Mouse (Mus musculus) ovary, postnatal 10 days (tissue): ENCODE measurements around the gene B230118H07Rik.

Experiments used
- DNase-seq: peaks from one replicate; pipeline ENCODE4 v3.0.0; 2022; ENCODE audit warnings: low spot score

The B230118H07Rik gene

GRCm38 (mm10) chr2:101649114-101649671, at the start of gene B230118H07Rik, which contains the start of gene Rag1:
B230118H07Rik (minus strand) TSS chr2:101649532.
Rag1 (minus strand) TSS chr2:101649501.
- no peak for DNase-seq

GRCm38 (mm10) chr2:101695584-101695983, 46.3 kb upstream of the B230118H07Rik start:
- DNase-seq, result no peak

- DNase-seq, result no peak
Observed at GRCm38 (mm10) chr2:101693577-101694215, 44.4 kb upstream of the B230118H07Rik start.

GRCm38 (mm10) chr2:101693043-101693442, 43.7 kb upstream of the B230118H07Rik start:
- DNase-seq, result no peak

GRCm38 (mm10) chr2:101690252-101690827, 41.0 kb upstream of the B230118H07Rik start:
- DNase-seq, result no peak

GRCm38 (mm10) chr2:101688011-101688410, 38.7 kb upstream of the B230118H07Rik start:
- DNase-seq, result no peak

GRCm38 (mm10) chr2:101684421-101684820, 35.1 kb upstream of the B230118H07Rik start:
- DNase-seq, result no peak

GRCm38 (mm10) chr2:101679164-101679784, 29.9 kb upstream of the B230118H07Rik start:
- no peak for DNase-seq

- DNase-seq, result peak; percentile 62
Observed at GRCm38 (mm10) chr2:101678236-101679021, 29.1 kb upstream of the B230118H07Rik start, which contains the start of gene Traf6. Traf6 (plus strand) TSS chr2:101678429.

GRCm38 (mm10) chr2:101673547-101673946, 24.2 kb upstream of the B230118H07Rik start:
- DNase-seq, result no peak

- no peak for DNase-seq
Observed at GRCm38 (mm10) chr2:101668751-101669150, 19.4 kb upstream of the B230118H07Rik start.

- no peak for DNase-seq
Observed at GRCm38 (mm10) chr2:101665703-101666092, 16.4 kb upstream of the B230118H07Rik start.

- DNase-seq, result no peak
Observed at GRCm38 (mm10) chr2:101665058-101665702, 15.8 kb upstream of the B230118H07Rik start.

GRCm38 (mm10) chr2:101660536-101660935, 11.2 kb upstream of the B230118H07Rik start:
- DNase-seq, result no peak

- peak; percentile 25 for DNase-seq
Observed at GRCm38 (mm10) chr2:101652921-101653597, 3.7 kb upstream of the B230118H07Rik start.

GRCm38 (mm10) chr2:101652204-101652920, 3.0 kb upstream of the B230118H07Rik start:
- no peak for DNase-seq

- DNase-seq, result no peak
Observed at GRCm38 (mm10) chr2:101650446-101650845, 1.1 kb upstream of the B230118H07Rik start.

GRCm38 (mm10) chr2:101648361-101648760, 971 bp downstream of the B230118H07Rik start:
- no peak for DNase-seq

GRCm38 (mm10) chr2:101645841-101646240, 3.5 kb downstream of the B230118H07Rik start:
- no peak for DNase-seq

- DNase-seq, result no peak
Observed at GRCm38 (mm10) chr2:101639840-101640350, 9.4 kb downstream of the B230118H07Rik start.
